Mouse (Mus musculus) neural tube, embryonic 15.5 days (tissue): Measurements from ENCODE around the gene Bank1. TPM values are rescaled to one million over a fixed set of nuclear protein-coding genes. Genes with fewer than 3 reads are reported as not detected.
"Not testable (repeated sequence)": the region's sequence is repeated elsewhere in the genome, so short reads cannot be mapped to it uniquely, and the experiment has no call there.

Experiments
- ATAC-seq: fragments of 200-750 bp; cut with Nextera tagmentation; 2 replicates; pipeline ENCODE4 v1.8.0; 2017; ENCODE audit warnings: mild to moderate bottlenecking, moderate TSS enrichment, moderate library complexity; ENCODE audit not compliant: low FRiP score
- H3K27ac ChIP-seq: fragments of 300-500 bp; sonication (generic); replicated peaks from 2 replicates; pipeline ENCODE4 v1.5.1; 2015; ENCODE audit warnings: mild to moderate bottlenecking, inconsistent platforms
- H3K27me3 ChIP-seq: fragments of 300-500 bp; sonication (generic); replicated peaks from 2 replicates; pipeline ENCODE4 v1.6.1; 2015; ENCODE audit warnings: inconsistent platforms
- H3K36me3 ChIP-seq: fragments of 300-500 bp; sonication (generic); 2 replicates; pipeline ENCODE4 v1.6.1; 2015; ENCODE audit warnings: inconsistent platforms
- H3K4me1 ChIP-seq: fragments of 300-500 bp; sonication (generic); 2 replicates; pipeline ENCODE4 v1.6.1; 2015; ENCODE audit warnings: inconsistent platforms
- H3K4me2 ChIP-seq: fragments of 300-500 bp; sonication (generic); 2 replicates; pipeline ENCODE4 v1.6.1; 2015; ENCODE audit warnings: inconsistent platforms, mild to moderate bottlenecking, moderate library complexity
- H3K4me3 ChIP-seq: fragments of 300-500 bp; sonication (generic); replicated peaks from 2 replicates; pipeline ENCODE4 v1.5.1; 2015; ENCODE audit warnings: mild to moderate bottlenecking, inconsistent platforms
- H3K9ac ChIP-seq: fragments of 300-500 bp; sonication (generic); replicated peaks from 2 replicates; pipeline ENCODE4 v1.6.1; 2015; ENCODE audit warnings: mild to moderate bottlenecking, inconsistent platforms
- H3K9me3 ChIP-seq: fragments of 300-500 bp; sonication (generic); replicated peaks from 2 replicates; pipeline ENCODE4 v1.6.1; 2016; ENCODE audit warnings: inconsistent platforms
- WGBS: fragments of 180-500 bp; shearing (Covaris S2); methylation state at CpG from one replicate; pipeline ENCODE4 v1.1.7; 2015; ENCODE audit warnings: mixed read lengths; 5-methylcytosine and 5-hydroxymethylcytosine counted together
- polyA plus RNA-seq: library from polyadenylated mRNA; unstranded; fragments of >200 nt; fragmentation: Nextera tagmentation; extraction: Ambion mirVana; gene quantifications from 2 replicates; pipeline ENCODE4 v1.2.1, GENCODE M21; 2015

The Bank1 gene
- 0.38 and 0.69 TPM in 2 replicates for polyA plus RNA-seq

DNA sequence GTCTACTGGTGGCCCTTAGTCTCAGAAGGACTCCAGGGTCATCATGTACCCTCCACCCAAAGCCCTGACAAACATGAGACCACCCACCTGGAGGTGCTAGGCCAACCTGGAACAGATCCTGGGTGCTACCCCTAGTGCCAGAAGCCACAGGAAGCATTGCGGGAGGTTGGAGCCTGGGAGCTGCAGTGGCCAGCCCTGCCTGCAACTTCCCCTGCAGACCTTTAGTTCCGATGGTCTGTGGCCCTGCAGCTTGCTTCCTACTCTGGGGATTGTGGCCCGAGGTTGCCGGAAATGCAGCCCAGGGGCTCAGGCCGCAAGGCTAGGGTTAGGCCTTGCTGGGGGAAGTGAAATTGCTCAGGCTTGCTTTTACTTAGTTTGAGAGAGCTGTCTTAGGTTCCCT lies at the start of gene Bank1:
Bank1 (minus strand) TSS at position 284 of the 400 bp plus-strand sequence.
- 85% methylated on average over 5 of the region's 5 CpGs for WGBS
- H3K9ac ChIP-seq, result no peak within 1 kb of the TSS
- 0 out of 2 replicates have a peak, but pooled peaks cover 5% of the 10 kb centered on the region for H3K27me3 ChIP-seq
- H3K4me2 ChIP-seq, result no peak within 1 kb of the TSS
- no peak within 1 kb of the TSS for H3K4me3 ChIP-seq
- no peak within 1 kb of the TSS for H3K27ac ChIP-seq
- no peaks in the 10 kb centered on the region for H3K9me3 ChIP-seq
- no peak for ATAC-seq
- no peaks in the 10 kb centered on the region for H3K36me3 ChIP-seq
- H3K4me1 ChIP-seq, result no peaks in the 10 kb centered on the region

DNA sequence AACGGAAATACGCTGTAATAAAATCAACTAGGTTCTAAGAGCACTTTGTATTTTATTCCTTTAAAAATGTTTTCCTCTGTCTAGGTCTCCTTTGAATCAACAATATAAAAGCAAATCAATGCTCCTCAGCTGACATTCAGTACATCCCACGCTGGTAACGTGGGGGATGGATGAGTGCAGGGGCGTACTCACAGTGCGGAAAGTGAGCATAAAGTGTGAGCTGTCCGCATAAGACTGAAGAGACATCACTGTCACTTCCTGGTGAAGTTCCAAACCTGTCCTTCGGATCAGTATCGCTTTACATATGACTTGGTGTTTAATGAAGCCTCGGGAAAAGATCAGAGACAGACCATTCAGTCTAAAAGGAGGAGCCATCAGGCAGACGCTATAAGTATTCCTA lies 44.0 kb upstream of the Bank1 start:
- Histone ChIP-seq H3K9me3 (no peaks in the 10 kb centered on the region), H3K36me3 (no peaks in the 10 kb centered on the region), H3K27ac (no peak overlapping the region), H3K4me1 (no peaks in the 10 kb centered on the region; the same call in 1 of the 2 replicates), H3K9ac (no peak overlapping the region), H3K4me2 (no peak overlapping the region), H3K27me3 (no peaks in the 10 kb centered on the region), H3K4me3 (no peak overlapping the region)
- WGBS, result 71% methylated on average over 11 of the region's 11 CpGs
- ATAC-seq, result no peak

GRCm38 (mm10) chr3:136369466-136369865 lies 43.6 kb upstream of the Bank1 start:
- no peak overlapping the region for H3K4me2 ChIP-seq
- no peaks in the 10 kb centered on the region; the same call in 1 of the 2 replicates for H3K4me1 ChIP-seq
- H3K36me3 ChIP-seq, result no peaks in the 10 kb centered on the region
- H3K27ac ChIP-seq, result no peak overlapping the region
- no peaks in the 10 kb centered on the region for H3K9me3 ChIP-seq
- ATAC-seq, result no peak
- 62% methylated on average over 9 of the region's 9 CpGs for WGBS
- no peak overlapping the region for H3K4me3 ChIP-seq
- H3K27me3 ChIP-seq, result no peaks in the 10 kb centered on the region
- H3K9ac ChIP-seq, result no peak overlapping the region

- no peaks in the 10 kb centered on the region for H3K36me3 ChIP-seq
- no peaks in the 10 kb centered on the region; the same call in 1 of the 2 replicates for H3K4me1 ChIP-seq
- WGBS, result 85% methylated on average over 4 of the region's 4 CpGs
- H3K9ac ChIP-seq, result no peak overlapping the region
- H3K27me3 ChIP-seq, result no peaks in the 10 kb centered on the region
- H3K27ac ChIP-seq, result no peak overlapping the region
- H3K4me2 ChIP-seq, result no peak overlapping the region
- no peak for ATAC-seq
- H3K4me3 ChIP-seq, result no peak overlapping the region
- no peaks in the 10 kb centered on the region for H3K9me3 ChIP-seq
Measured at GRCm38 (mm10) chr3:136368505-136368999, 42.7 kb upstream of the Bank1 start.

GRCm38 (mm10) chr3:136349690-136350089 lies 23.8 kb upstream of the Bank1 start:
- H3K27ac ChIP-seq, result no peak overlapping the region
- ATAC-seq, result no peak
- no peak overlapping the region for H3K4me2 ChIP-seq
- no peaks in the 10 kb centered on the region for H3K27me3 ChIP-seq
- no peak overlapping the region for H3K4me3 ChIP-seq
- WGBS, result 71% methylated on average over 7 of the region's 7 CpGs
- H3K9ac ChIP-seq, result no peak overlapping the region
- no peaks in the 10 kb centered on the region for H3K4me1 ChIP-seq
- no peaks in the 10 kb centered on the region for H3K36me3 ChIP-seq
- no peaks in the 10 kb centered on the region for H3K9me3 ChIP-seq

DNA sequence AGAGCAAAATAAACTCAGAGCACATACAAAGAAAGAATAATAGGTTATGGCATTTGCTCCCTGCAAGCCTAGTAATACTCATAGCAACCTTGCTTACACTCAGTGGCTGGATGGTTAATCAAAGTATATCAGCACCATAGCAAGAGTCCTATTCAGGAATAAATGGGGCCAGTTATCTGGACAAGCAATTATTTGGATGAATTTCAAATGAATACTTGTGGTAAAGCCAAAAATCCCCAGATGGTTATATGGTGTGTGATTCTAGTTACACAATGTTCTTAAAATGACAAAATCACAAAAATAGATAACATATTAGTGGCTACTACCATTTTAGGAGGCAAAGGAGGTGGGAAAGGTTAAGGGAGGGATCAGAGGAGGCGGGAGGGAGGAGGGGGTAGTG lies 22.7 kb upstream of the Bank1 start:
- H3K27ac ChIP-seq, result no peak overlapping the region
- H3K36me3 ChIP-seq, result no peaks in the 10 kb centered on the region
- no peaks in the 10 kb centered on the region for H3K4me1 ChIP-seq
- H3K9me3 ChIP-seq, result no peaks in the 10 kb centered on the region
- H3K27me3 ChIP-seq, result no peaks in the 10 kb centered on the region
- 83% methylated on average over 1 of the region's 1 CpGs for WGBS
- no peak overlapping the region for H3K9ac ChIP-seq
- no peak overlapping the region for H3K4me2 ChIP-seq
- no peak overlapping the region for H3K4me3 ChIP-seq
- no peak for ATAC-seq

DNA sequence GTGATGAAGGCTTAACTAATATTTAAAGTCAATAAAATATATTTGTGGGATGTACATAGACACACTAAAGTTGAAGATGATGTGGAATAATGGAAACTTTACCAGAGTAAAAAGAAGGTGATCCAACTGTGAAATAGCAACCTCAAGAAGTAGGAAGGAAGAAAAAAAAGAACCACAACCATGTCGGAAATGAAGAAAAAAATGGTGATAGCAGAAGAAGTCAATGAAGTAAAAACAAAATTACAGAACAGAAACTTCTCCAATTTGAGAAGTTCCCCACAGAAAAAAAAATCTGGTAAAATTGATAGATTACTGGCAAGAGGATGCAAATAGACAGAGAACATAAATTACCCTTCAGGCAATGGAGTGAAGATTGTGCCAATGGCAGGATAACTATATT lies 21.4 kb upstream of the Bank1 start:
- no peak for ATAC-seq
- H3K4me3 ChIP-seq, result no peak overlapping the region
- no peaks in the 10 kb centered on the region for H3K36me3 ChIP-seq
- no peak overlapping the region for H3K4me2 ChIP-seq
- no peaks in the 10 kb centered on the region for H3K27me3 ChIP-seq
- no peaks in the 10 kb centered on the region for H3K4me1 ChIP-seq
- H3K9me3 ChIP-seq, result no peaks in the 10 kb centered on the region
- no peak overlapping the region for H3K9ac ChIP-seq
- no peak overlapping the region for H3K27ac ChIP-seq
- 71% methylated on average over 1 of the region's 1 CpGs for WGBS

GRCm38 (mm10) chr3:136341911-136342310 lies 16.0 kb upstream of the Bank1 start:
- Histone ChIP-seq H3K36me3 (no peaks in the 10 kb centered on the region), H3K27ac (no peak overlapping the region), H3K27me3 (no peaks in the 10 kb centered on the region), H3K4me3 (no peak overlapping the region), H3K9me3 (no peaks in the 10 kb centered on the region), H3K4me2 (no peak overlapping the region), H3K9ac (no peak overlapping the region), H3K4me1 (no peaks in the 10 kb centered on the region)
- WGBS, result 74% methylated on average over 2 of the region's 2 CpGs
- ATAC-seq, result no peak

- H3K36me3 ChIP-seq, result no peaks in the 10 kb centered on the region
- H3K9me3 ChIP-seq, result no peaks in the 10 kb centered on the region
- no peak for ATAC-seq
- WGBS, result 87% methylated on average over 2 of the region's 2 CpGs
- H3K4me2 ChIP-seq, result no peak overlapping the region
- H3K27me3 ChIP-seq, result no peaks in the 10 kb centered on the region
- H3K4me1 ChIP-seq, result no peaks in the 10 kb centered on the region
- no peak overlapping the region for H3K4me3 ChIP-seq
- H3K9ac ChIP-seq, result no peak overlapping the region
- H3K27ac ChIP-seq, result no peak overlapping the region
Measured at GRCm38 (mm10) chr3:136339896-136340295, 14.0 kb upstream of the Bank1 start.

DNA sequence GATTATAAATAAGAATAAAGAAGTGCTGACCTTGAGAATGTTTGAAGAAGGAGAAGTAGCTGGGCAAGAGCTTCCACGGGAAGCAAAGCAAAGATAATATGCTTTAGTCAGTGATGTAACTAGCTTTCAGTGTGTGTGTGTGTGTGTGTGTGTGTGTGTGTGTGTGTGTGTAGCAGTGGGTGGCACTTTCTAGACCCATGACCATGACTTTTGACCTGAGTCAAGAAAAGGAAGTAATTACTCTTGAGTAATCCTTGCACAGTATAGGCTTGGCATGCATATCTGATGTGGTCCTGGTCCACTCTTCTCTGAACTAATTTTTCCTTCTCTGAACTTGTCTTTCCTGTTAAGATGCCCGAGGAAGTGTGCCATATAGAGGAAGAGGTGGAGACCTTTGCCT lies 5.3 kb upstream of the Bank1 start:
- no peak for ATAC-seq
- WGBS, result 88% methylated on average over 2 of the region's 2 CpGs
- Histone ChIP-seq H3K27ac (no peak overlapping the region), H3K4me2 (no peak overlapping the region), H3K9me3 (no peaks in the 10 kb centered on the region), H3K9ac (no peak overlapping the region), H3K27me3 (no peaks in the 10 kb centered on the region), H3K4me3 (no peak overlapping the region), H3K36me3 (no peaks in the 10 kb centered on the region), H3K4me1 (no peaks in the 10 kb centered on the region)

DNA sequence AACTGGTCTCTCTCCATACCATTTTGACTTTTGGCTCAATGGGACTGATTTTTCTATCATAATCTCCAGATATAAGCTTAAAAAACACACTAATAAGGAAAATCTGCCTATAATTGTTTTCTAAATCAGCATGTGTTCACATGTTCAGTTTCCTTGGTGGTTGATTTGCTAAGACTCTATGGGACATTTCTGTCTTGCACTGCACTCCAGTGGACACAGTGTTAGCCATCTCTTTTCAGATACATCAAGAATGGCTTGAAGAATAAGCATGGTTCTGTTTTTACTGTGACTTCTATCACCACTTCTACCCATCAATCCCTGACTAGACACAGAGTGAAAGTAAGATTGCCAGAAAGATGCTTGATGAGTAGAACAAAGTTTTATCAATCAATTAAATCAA lies 4.2 kb upstream of the Bank1 start:
- no peak for ATAC-seq
- Histone ChIP-seq H3K27me3 (0 out of 2 replicates have a peak, but pooled peaks cover 5% of the 10 kb centered on the region), H3K9ac (no peak overlapping the region), H3K9me3 (no peaks in the 10 kb centered on the region), H3K4me1 (no peaks in the 10 kb centered on the region), H3K4me2 (no peak overlapping the region), H3K36me3 (no peaks in the 10 kb centered on the region), H3K27ac (no peak overlapping the region), H3K4me3 (no peak overlapping the region)

DNA sequence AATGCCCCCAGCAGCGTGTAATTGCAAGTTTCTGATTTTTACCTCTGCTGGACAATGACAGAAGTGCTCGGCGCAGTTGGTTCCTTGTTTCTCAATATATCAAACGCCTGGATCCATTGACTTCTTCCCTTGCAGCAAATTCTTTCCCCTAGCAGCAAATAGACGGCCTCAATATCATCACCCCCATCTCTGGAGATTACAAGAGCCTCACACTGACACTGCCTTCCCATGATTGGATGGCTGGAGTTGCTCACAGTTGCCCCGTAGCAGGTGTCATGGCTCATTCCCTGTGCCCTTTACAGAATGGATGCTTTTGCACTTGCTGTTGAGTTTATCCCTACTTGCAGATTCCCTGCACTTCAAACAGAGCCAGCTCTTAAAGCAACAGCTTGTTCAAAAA lies 3.3 kb upstream of the Bank1 start:
- H3K27me3 ChIP-seq, result 0 out of 2 replicates have a peak, but pooled peaks cover 5% of the 10 kb centered on the region
- H3K4me3 ChIP-seq, result no peak overlapping the region
- no peak overlapping the region for H3K9ac ChIP-seq
- 26% methylated on average over 6 of the region's 6 CpGs for WGBS
- no peak overlapping the region for H3K27ac ChIP-seq
- H3K4me2 ChIP-seq, result no peak overlapping the region
- H3K36me3 ChIP-seq, result no peaks in the 10 kb centered on the region
- ATAC-seq, result no peak
- no peaks in the 10 kb centered on the region for H3K4me1 ChIP-seq
- no peaks in the 10 kb centered on the region for H3K9me3 ChIP-seq

DNA sequence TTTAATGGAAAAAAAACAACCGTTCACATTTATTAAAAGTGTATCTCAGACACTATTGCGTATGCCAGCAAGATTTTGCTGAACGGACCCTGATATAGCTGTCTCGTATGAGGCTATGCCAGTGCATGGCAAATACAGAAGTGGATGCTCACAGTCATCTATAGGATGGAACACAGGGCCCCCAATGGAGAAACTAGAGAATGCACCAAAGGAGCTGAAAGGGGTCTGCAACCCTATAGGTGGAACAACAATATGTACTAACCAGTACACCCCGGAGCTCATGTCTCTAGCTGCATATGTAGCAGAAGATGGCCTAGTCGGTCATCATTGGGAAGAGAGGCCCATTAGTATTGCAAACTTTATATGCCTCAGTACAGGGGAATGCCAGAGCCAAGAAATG lies 1.1 kb downstream of the Bank1 start:
- not testable (repeated sequence) for H3K27me3 ChIP-seq, H3K9me3 ChIP-seq, H3K36me3 ChIP-seq, ATAC-seq, H3K4me1 ChIP-seq, H3K9ac ChIP-seq, H3K4me2 ChIP-seq, H3K4me3 ChIP-seq, H3K27ac ChIP-seq
- 94% methylated on average over 6 of the region's 6 CpGs for WGBS
